Mouse (Mus musculus): ENCODE measurements at regions not wholly inside any gene's neighbourhood (a gene's known extent, or its start where the extent isn't known, plus 50 kb on each side); places are given as distances from the start of the nearest gene placed in this dataset.
A peak's percentile ranks its signal among the peaks of the same experiment; 100 is the strongest.

DNA sequence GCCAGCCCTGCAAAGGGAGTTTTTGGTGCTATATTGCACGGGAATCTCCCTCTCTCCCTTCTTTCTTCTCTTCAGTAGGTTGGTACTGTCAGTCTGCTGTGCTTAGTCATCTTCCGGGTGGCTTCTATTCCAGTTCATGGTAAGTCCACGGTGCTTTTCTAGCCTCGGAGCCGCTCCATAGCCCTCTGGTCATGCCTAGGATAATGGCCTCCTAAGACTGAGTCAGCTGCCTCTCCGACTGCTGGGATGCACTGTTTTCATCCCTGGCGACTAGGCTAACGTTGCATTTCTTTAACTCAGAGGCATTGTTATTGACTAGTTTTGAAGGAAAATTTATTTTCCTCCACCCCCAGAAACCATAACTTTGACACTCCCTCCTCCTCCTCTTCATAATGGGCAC is 54.4 kb downstream of the Pcdh8 start:
- Histone ChIP-seq H3K27ac (ENCODE audit: low read depth, low read length) (no peak overlapping the region), H3K4me2 (no peak overlapping the region), H3K4me1 (ENCODE audit: control insufficient read depth, insufficient read depth, low read length) (peaks cover 2% of the 10 kb centered on the region; the same call in 1 of the 2 replicates), H3K9ac (ENCODE audit: low read depth, low read length) (no peak overlapping the region), H3K4me3 (ENCODE audit: low read depth, low read length) (no peak overlapping the region), H3K27me3 (ENCODE audit: control insufficient read depth, insufficient read depth, low read length) (no peaks in the 10 kb centered on the region), H3K36me3 (ENCODE audit: control insufficient read depth, insufficient read depth, low read length) (no peaks in the 10 kb centered on the region), H3K9me3 (replicated peaks; ENCODE audit: control insufficient read depth, low read length) (no peaks in the 10 kb centered on the region)
- ATAC-seq (replicated peaks; ENCODE audit: insufficient number of reproducible peaks, low FRiP score, low TSS enrichment), result no peak
- WGBS (ENCODE audit: insufficient replicate concordance), result 68% methylated on average over 8 of the region's 8 CpGs

DNA sequence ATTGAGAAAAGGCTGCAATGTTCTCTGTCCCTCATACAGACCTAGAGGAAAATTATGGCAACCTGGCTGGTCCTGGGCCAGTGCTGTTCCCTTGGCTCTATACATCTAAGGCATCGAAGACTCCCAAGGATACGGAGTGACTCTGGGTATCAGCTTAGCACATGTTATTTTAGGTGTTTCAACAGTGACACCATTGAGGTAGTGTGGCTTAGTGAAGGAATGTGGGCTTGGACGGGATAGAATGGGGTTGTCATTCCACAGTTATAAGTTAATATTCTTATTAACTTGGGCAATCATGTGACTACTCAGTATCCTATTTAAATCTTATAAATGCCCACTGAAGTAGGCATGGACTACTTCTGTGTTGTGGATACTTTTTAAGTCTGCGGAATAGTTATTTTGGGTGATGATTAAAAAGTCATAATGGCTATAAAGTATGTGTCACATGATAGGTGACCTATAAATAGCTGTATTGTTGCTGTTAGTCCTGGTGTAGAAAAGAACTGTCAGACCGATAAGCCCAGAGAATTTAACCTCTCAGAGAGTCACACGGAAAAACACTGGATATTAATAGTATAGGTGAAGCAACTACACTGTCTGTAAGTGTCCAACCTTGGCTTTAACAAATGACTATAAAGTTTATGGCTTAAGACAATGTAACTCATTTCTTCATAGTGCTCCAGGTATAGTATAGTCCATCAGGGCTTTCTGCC is 50.7 kb upstream of the Cnmd start:
- H3K4me2 ChIP-seq, result no peak overlapping the region; the same call in 1 of the 2 replicates
- no peak overlapping the region for H3K9ac ChIP-seq (ENCODE audit: low read depth, low read length)
- no peaks in the 10 kb centered on the region for H3K9me3 ChIP-seq (replicated peaks; ENCODE audit: control insufficient read depth, low read length)
- no peaks in the 10 kb centered on the region for H3K36me3 ChIP-seq (ENCODE audit: control insufficient read depth, insufficient read depth, low read length)
- whole genome bisulfite sequencing (ENCODE audit: insufficient replicate concordance), result 58% methylated on average over 6 of the region's 6 CpGs
- peak overlapping the region; percentile 29; the same call in 1 of the 2 replicates for H3K27ac ChIP-seq (ENCODE audit: low read depth, low read length)
- H3K27me3 ChIP-seq (ENCODE audit: control insufficient read depth, insufficient read depth, low read length), result no peaks in the 10 kb centered on the region
- H3K4me1 ChIP-seq (ENCODE audit: control insufficient read depth, insufficient read depth, low read length), result peaks cover 2% of the 10 kb centered on the region; the same call in 1 of the 2 replicates
- no peak for ATAC-seq (replicated peaks; ENCODE audit: insufficient number of reproducible peaks, low FRiP score, low TSS enrichment)
- no peak overlapping the region for H3K4me3 ChIP-seq (ENCODE audit: low read depth, low read length)

Data from heart, embryonic 11.5 days (tissue).